Mouse (Mus musculus): ENCODE results near the gene Adcy7.
A peak's percentile ranks its signal among the peaks of the same experiment; 100 is the strongest.

The Adcy7 gene

GRCm38 (mm10) chr8:88272231-88273050, at the start of gene Adcy7:
Gene Adcy7, plus strand, starts transcription at chr8:88272403.
- peak; percentile 64 for DNase-seq (ENCODE audit: low spot score)

- DNase-seq (ENCODE audit: low spot score), result no peak
Measured at GRCm38 (mm10) chr8:88225358-88225757, 46.8 kb upstream of the Adcy7 start.

GRCm38 (mm10) chr8:88227851-88228250, 44.4 kb upstream of the Adcy7 start:
- no peak for DNase-seq (ENCODE audit: low spot score)

GRCm38 (mm10) chr8:88228286-88228685, 43.9 kb upstream of the Adcy7 start:
- DNase-seq (ENCODE audit: low spot score), result no peak

DNA sequence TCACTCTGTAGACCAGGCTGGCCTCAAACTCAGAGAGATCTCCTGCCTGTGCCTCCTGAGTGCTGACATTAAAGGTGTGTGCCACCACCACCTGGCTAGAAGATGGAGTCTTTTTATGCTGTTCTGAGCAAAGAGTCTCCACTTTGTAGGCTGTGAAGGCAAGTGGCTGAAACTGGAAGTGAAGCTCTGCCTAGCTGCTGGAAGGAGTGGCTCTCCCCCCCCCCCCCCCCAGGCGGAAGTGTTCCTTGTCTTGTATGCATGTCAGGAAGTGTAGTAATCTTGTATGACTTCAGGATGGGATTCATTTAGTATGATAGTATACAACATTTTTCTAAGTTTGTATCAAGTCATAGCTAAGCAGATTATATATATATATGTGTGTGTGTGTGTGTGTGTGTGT, 43.4 kb upstream of the Adcy7 start:
- no peak for DNase-seq (ENCODE audit: low spot score)

DNA sequence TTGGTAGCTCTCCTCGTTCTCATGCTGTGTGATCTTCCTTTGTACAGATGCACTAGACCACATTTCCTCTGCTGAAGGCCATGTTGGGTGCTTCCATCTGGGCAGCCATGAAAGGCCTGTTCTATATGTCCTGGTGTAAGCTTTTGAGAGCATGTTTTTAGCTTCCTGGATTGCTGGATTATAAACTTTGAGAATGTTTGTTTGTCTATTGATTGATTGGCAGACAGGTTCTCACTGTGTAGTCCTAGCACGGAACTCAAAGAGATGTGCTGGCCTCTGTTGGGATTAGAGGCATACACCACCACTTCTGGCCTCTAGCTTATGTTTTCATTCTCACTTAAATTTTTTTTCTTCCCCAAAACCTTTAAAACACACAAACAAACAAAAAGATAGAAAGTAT, 35.5 kb upstream of the Adcy7 start:
- no peak for DNase-seq (ENCODE audit: low spot score)

DNA sequence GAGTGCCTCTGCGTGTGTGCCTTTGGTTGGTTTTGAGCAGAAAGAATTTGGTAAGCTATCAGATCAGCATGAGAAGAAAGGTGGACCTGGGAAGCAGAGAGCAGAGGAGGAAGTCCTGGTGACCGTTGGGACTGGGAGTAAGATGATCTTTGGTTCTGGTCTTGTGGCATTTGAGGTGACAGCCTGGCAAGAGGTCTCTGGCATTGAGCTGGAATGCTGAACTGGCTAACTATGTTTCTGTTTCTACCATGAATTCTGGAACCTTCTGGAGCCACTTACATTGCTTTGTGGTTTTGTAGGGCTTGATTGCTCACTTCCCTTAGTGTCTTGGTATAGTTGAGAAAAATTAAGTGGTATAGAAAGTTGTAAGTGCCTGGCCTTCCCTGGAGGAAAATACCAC, 34.6 kb upstream of the Adcy7 start:
- DNase-seq (ENCODE audit: low spot score), result no peak

- no peak for DNase-seq (ENCODE audit: low spot score)
Measured at GRCm38 (mm10) chr8:88239277-88239676, 32.9 kb upstream of the Adcy7 start.

GRCm38 (mm10) chr8:88241871-88242270, 30.3 kb upstream of the Adcy7 start:
- DNase-seq (ENCODE audit: low spot score), result no peak

GRCm38 (mm10) chr8:88244298-88244697, 27.9 kb upstream of the Adcy7 start:
- peak; percentile 46 for DNase-seq (ENCODE audit: low spot score)

DNA sequence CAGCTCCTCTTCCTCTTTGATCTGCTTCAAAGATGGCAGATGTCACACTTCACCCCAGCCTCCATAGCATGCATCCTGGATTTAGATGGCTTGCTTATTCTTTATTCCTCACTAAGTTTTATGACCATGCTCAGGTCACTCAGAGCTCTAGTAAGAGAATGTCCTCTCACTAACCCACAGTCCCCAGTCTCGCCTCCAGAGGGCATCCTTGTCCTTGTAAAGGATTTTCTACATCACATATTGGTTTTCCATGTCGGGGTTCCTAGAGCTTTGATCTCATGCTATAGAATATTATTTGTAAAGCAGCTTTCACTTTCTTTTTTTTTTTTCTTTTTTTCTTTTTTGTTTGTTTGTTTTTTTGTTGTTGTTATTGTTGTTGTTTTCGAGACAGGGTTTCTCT, 19.4 kb upstream of the Adcy7 start:
- peak; percentile 26 for DNase-seq (ENCODE audit: low spot score)

DNA sequence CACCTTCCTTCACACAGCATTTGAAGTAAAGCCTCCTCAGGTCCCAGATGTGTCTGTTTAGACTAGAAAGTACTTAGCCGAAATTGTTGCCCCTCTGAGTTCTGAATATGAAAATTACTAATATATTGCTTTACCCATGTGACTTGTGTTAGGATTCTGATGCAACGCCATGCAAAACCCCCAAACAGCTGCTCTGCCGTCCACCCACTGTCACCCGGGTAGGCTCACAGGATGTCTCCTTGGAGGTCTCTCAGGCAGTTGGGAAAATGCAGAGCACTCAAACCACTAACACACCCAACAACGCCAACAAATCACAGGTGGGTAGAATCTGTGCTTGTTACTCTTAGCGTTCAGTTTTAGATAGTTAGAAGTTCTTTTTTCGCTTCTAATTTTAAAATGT, 17.2 kb upstream of the Adcy7 start:
- no peak for DNase-seq (ENCODE audit: low spot score)

DNA sequence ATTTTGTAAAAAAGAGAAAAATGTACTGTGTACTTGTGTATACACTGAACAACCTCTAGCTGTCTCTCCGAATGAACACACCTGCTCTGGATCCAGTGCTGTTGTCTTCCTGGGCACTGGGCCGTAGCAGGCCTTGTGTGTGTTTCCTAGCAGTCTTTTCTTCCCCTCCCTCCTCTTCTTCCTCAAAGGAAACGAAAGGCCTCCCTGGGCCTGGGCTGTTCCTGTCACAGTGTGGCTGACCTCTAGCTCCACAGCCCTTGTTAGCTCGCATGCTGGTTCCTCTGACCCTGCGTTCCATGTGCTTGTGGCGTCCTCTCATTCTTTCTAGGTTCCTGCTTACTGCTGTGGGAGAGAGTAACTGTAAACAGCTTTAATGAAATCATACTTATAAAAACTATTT, 14.2 kb upstream of the Adcy7 start:
- DNase-seq (ENCODE audit: low spot score), result no peak

- DNase-seq (ENCODE audit: low spot score), result no peak
Measured at GRCm38 (mm10) chr8:88258544-88258943, 13.7 kb upstream of the Adcy7 start.

GRCm38 (mm10) chr8:88260466-88260980, 11.7 kb upstream of the Adcy7 start:
- DNase-seq (ENCODE audit: low spot score), result no peak

GRCm38 (mm10) chr8:88262831-88263635, 9.2 kb upstream of the Adcy7 start:
- DNase-seq (ENCODE audit: low spot score), result no peak

- no peak for DNase-seq (ENCODE audit: low spot score)
Measured at GRCm38 (mm10) chr8:88265511-88265910, 6.7 kb upstream of the Adcy7 start.

GRCm38 (mm10) chr8:88266170-88266800, 5.9 kb upstream of the Adcy7 start:
- peak; percentile 77 for DNase-seq (ENCODE audit: low spot score)

- no peak for DNase-seq (ENCODE audit: low spot score)
Measured at GRCm38 (mm10) chr8:88266801-88267403, 5.3 kb upstream of the Adcy7 start.

- no peak for DNase-seq (ENCODE audit: low spot score)
Measured at GRCm38 (mm10) chr8:88269107-88269875, 2.9 kb upstream of the Adcy7 start.

DNA sequence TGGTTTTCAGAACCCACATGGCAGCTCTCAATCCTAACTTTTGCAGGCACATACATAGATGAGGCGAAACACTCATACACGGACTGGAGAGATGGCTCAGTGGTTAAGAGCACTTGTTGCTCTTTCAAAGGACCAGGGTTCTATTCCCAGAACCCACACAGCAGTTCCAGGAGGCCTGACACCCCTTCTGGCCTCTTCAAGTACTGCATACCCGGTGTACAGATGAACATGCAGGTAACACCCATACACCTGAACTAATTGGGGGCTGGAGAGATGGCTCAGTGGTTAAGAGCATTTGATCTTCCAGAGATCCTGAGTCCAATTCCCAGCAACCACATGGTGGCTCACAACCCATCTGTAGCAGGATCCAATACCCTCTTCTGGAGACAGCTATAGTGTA, 2.1 kb upstream of the Adcy7 start:
- DNase-seq (ENCODE audit: low spot score), result no peak

All from ovary, postnatal 36 days (tissue).